Mouse (Mus musculus): ENCODE data around the gene Ddn. TPM values are rescaled to one million over a fixed set of nuclear protein-coding genes. Genes with fewer than 3 reads are reported as not detected.
A peak's percentile ranks its signal among the peaks of the same experiment; 100 is the strongest.
"Not testable (repeated sequence)": the region's sequence is repeated elsewhere in the genome, so short reads cannot be mapped to it uniquely, and the experiment has no call there.

Gene Ddn
- total RNA-seq, 4 experiments from 2014 or later = 0.12 to 0.67 (median 0.43) TPM

DNA sequence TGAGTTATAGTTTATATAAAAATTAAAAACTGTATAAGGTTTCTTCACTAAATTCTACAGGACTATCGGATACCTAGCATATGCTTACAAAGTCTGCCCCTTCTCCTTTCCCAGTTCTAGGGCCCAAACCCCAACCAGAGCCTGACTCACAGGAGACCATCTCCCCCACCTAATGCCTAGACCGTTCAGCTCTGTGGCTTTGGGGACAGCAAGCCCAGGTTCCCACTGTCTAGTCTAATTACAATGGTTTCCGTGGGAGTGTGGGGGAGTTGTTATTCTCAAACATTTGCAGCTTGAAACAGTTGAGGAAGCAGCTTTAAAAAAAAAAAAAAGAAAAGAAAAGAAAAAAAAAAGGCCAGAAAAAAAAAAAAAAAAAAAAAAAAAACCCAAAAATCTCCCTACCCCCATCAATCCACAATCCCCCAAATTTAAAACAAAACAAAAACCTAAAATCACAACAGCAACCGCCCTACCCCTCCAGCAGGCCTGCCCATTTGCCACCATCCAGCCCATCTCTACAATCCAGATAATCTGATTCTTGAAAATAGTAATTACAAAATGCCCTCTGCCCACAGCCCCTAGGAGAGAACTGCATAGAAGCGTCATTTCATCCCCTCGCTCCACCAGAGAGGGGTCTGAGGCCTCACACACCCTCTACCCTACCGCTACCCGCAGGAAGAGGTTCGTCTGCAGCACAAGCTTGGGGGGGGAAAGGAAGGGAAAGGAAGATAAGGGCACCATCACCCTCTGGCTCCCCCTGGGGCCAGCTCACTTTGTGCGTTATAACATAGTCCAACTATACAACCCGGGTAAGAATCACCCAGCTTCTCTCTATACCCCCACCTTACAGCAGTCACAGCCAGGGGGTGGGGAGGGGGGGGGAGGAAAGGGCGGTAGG, 23.1 kb upstream of the Ddn start:
- no peak for DNase-seq (ENCODE audit: low spot score in 2 of 2)

DNA sequence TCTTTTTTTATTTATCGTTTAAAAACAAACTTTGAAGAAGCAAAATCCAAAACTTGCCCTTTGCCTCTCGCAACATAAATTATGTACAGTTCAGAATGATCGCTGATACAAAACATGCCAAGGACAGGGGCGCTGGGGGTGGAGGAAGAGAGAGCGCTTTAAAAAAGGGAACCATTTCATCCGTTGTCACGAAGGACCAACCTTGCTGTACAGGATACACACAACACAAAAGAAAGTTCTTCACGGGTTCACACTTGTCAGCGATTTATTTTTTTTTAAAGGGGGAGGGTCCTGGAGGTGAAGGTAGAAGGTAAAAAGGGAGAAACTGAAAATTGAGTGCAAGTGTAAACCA, 22.4 kb upstream of the Ddn start:
- DNase-seq (ENCODE audit: low spot score in 2 of 2) = no peak

DNA sequence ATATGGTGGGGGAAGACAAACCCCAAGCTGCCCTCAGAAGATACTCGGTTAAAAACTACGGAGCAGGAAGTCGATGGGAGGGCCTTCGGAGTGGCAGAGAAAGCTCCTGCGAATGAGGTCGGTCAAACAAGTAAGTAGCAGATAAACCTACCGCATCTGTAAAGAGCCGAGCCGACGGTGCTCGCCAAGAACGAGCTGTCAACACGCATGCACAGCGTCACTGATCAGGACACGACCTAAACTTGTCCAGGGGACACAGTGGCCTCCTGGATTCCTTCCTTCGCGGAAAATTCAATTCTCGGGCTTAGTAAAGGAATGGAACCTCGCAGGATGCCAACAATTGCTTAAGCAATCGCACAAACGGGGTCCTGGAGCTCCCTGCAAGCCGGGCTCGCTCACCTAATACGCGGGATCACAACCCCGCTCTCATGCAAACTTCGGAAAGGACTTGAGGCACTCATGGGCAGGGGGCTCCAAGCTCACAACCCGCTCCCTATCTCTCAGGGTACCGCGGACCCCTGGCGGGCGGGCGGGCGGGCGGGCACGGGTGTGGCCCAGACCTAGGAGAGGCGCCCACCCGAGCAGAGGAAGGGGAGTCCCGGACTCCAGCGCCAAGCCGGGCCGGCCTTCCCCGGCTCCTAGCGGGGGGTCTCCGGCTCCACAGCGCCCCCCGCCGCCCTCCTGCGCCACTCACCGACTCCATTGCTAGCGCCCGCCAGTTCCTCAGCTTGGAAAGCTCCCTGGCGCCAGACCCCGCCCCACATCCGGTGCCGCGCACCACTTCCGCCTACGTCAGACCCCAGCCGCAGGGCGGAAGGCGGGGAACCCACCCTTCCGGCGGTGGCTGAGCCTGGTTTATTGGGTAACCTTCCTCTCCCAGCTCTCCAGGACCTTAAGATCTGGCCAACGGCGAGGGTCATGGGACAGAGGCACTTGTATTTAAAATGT, 21.7 kb upstream of the Ddn start, which contains the start of gene Prkag1:
Gene Prkag1, minus strand, starts transcription at position 786 of the 948 bp plus-strand sequence.
- DNase-seq (ENCODE audit: low spot score in 2 of 2) = peak; percentile 92 to 94

DNA sequence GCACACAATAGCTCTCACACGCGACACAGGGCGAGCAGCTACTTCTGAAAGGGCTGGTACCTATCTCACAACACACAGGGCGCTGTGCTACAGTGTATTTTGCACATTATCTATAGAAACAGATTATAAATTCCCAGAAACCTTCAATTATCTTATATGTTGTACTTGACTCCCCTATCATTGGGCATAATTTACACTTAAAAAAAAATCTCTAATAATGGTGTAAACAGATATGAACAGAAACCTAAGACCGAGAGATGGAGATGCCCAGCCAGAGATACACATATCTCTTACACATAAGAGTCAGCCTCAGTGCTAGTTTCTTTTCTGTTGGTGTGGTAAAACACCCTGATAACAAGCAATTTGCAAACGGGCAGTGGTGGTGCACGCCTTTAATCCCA, 18.3 kb upstream of the Ddn start:
- DNase-seq (ENCODE audit: low spot score in 2 of 2) = no peak

DNA sequence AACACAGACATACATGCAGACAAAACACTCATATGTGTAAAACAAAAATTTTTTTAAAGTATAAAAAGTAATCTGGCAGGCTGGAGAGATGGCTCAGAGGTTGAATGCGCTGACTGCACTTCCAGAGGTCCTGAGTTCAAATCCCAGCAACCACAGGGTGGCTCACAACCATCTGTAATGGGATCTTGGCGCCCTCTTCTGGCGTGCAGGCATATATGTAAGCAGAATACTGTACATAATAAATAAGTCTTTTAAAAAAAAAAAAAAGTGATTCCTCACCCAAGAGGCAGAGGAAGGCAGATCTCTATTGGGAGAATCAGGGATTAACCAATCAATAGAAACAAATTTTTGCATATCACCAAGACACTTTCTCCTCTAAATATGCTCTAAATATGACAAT, 14.1 kb upstream of the Ddn start:
- DNase-seq (ENCODE audit: low spot score in 2 of 2) = no peak

DNA sequence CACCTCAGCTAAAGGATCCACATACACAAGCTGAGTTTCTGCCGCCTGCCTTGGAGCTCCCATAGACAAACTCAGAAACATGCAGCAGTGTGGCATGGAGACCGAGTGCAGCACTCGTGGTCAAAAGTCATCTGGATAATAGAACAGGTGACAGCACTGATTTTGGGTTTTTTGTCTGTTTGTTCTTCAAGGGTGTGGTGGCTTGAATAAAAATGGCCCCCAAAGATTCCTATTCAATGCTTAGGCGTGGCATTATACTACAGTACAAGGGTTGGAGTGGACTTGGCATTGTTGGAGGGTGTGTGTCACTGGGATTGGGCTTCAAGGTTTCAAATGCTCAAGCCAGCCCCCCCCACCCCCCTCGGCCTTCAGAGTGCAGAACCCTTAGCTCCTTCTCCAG, 12.9 kb upstream of the Ddn start:
- no peak for DNase-seq (ENCODE audit: low spot score in 2 of 2)

DNA sequence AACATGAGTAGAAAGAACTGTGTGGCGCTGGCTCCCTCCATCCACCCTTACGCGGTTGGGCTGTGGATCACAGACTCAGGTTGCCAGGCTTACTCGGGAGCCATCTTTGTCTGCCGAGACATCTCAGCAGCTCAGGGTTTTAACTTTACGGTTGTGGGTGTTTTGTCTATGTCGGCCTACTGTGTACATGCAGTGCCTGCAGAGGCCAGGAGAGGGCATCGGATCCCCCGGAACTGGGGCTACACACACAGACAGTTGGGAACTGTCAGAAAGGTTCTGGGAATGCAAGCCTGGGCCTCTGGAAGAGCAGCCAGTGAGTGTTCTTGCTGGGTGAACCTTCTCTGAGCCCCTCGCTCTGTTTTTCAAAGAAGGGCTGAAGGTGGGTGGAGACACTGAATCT, 12.1 kb upstream of the Ddn start:
- DNase-seq (ENCODE audit: low spot score in 2 of 2) = no peak

DNA sequence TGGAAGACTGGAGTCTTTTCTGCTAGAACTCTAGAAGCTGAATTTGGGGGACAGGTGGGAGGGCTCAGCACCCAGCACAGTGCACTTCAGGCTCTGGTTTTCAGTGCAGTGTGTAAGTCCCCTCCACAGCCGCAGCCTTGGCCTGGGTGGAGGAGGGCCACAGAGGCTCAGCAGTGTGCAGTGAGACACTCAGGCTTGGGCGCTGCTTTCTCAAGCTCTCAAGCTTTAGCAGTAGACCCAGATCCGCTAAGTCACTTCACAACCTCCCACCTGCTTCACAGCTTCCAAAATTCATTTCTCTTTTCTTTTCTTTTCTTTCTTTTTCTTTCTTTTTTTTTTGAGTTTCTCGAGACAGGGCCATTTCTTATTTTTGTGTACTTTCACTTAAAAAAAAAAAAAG, 11.6 kb upstream of the Ddn start:
- no peak for DNase-seq (ENCODE audit: low spot score in 2 of 2)

DNA sequence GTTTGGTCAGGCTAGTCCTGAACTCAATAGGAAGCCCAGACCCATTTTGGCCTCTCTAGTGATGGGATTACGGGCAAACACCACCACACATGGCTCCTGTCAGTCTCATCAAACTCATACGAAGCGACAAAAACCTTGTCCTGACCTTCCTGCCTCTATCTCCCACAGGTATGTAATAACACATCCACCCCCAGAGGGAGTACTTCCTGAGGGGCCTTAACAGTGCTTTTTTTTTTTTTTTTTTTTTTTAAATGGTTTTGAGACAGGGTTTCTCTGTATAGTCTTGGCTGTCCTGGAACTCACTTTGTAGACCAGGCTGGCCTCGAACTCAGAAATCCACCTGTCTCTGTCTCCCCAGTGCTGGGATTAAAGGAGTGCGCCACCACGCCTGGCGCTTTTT, 8.9 kb upstream of the Ddn start:
- DNase-seq (ENCODE audit: low spot score in 2 of 2) = no peak

DNA sequence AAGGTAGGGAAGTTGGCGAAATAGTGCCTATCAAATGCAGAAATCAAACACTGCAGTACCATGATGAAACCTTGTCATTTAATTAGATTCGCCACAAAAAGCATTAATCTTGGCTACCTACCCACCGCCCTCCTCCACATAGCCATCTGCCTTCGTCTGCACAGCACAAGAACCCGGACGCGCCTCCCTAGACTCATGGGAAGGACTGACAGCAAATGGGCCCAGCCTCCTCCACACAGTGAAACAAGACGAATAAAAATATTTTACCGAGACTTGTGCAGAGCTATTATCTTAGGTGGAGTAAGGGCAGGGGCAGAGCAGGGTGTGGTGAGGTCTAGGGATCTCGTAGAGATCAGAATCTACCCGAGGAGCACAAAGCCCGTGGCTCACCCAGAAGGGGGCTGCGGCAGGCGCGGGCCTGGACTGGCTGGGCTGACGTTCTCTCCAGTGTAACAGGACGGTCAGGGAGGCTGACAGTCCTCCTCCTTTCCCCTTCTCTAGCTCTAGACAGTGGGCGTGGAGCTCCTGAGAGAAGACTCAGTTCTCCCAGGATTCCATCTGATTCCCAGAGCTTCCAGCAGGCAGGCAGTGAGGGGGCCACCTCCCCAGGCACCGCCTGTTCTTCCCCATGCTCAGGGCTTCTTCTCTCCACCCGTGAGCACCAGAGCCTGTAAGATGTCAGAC, 3.6 kb upstream of the Ddn start:
- DNase-seq (ENCODE audit: low spot score in 2 of 2) = no peak

DNA sequence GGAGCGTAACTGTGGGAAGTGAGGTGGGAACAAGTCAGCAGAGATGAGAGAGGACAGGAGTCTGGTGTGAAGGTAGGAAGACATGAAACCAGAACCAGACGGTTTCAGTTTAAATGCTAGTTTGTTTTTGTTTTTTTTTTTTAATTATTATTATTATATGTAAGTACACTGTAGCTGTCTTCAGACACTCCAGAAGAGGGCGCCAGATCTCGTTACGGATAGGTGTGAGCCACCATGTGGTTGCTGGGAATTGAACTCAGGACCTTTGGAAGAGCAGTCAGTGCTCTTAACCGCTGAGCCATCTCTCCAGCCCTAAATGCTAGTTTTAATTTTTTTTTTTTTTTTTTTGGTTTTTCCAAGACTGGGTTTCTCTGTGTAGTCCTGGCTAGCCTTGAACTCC, 922 bp upstream of the Ddn start:
- DNase-seq (ENCODE audit: low spot score in 2 of 2) = not testable (repeated sequence)

DNA sequence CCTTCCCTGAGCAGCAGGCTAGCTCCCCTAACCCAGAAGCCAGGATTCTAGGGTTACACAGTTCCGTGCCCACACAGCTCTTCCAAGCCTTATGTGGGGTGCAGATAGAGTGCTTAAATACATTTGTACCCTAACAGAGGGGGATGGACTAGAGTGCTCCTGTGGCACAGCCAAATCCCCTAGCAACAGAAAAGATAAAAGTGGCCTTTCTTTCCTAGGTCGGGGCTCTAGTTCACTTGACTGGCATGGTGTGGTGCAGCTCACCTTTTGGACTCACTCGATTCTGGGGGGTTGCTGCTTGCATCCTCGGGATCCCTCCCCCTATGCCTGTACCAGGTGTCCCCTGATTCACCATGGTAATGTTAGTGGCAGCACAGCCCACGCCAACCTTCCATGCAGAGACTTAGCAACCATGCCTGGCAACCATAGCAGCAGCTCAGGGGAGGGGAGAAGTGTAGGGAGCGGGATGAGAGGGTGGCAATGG, 597 bp downstream of the Ddn start:
- no peak for DNase-seq (ENCODE audit: low spot score in 2 of 2)

DNA sequence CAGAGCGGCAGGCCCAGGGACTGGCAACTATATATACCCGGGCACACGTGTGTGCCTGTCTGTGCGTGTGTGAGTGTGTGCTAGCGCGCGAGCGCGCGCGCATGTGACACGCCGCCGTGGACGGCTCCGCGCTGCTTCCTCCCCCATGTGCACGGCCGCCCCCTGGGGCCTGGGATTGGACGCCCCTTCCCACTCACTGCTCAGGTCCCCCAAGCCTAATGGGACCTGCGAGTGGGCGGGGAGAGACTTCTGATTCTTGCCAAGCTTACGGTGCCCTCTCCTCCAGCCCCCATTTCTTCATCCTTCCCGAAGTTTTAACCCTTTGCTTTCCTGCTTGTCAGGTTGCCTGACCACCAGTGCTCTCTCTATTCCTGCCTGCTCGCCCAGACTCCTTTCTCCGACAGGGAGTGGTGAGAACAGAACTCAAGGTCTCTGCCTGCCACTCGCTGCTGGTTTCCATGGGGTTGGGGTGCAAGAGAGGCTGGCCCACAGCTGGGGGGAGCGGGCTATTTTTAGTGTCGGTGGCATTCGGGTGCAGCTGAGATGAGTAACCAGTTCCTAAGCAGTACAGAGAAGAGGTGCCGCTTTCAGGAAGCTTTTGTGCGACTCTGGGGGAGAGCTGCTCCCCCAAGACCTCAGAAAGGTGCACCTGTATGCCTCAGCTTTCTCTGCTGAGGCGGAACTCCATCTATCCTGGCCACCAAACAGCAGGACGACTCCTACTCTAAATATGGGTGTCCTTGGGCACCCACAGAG, 1.2 kb downstream of the Ddn start:
- DNase-seq (ENCODE audit: low spot score in 2 of 2) = no peak

DNA sequence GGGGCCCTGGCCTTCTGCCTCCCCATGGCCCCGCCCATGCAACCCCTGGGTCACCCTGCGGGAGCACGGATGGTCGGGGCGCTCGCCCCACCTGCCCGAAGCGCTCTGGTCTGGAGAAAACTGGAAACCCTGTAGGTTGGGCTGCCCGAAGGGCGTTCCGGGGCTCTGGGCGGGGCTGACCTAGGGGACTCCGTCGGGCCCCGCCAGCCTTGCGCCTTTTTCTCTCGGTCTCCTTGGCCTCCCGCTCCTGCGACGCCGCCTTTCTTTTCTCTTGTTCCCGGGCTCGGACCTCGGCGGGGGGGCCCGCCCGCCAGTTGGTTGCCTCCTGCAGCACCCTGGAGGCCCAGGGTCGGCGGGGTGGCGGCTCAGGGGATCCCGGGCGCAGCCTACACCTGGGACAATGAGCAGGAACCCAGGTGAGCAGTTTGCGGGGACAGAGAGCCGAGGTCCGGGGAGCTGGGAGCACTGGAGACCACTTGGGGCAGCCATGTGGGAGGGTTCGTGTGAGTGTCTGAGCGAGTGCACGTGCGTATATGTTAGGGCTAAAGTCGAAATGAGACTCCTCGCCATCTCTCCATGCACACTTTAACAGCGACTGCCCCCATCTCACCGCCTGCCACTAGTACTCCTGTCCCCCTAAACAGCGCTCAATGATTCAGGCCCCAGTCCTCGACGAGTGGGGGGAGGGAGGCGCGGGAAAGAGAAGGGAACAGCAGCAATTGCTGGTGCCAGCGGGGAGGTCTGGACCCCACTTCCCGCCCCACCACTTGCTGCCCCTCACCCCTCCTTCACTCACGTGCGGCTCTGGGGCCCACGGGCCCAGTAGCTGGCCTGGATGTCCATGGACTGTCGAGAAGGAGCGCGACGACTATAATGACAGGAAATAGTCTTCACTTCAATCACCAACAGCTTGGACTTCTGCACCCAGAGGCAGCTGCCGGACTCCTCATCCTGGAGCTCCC, 2.2 kb downstream of the Ddn start:
- no peak for DNase-seq (ENCODE audit: low spot score in 2 of 2)

DNA sequence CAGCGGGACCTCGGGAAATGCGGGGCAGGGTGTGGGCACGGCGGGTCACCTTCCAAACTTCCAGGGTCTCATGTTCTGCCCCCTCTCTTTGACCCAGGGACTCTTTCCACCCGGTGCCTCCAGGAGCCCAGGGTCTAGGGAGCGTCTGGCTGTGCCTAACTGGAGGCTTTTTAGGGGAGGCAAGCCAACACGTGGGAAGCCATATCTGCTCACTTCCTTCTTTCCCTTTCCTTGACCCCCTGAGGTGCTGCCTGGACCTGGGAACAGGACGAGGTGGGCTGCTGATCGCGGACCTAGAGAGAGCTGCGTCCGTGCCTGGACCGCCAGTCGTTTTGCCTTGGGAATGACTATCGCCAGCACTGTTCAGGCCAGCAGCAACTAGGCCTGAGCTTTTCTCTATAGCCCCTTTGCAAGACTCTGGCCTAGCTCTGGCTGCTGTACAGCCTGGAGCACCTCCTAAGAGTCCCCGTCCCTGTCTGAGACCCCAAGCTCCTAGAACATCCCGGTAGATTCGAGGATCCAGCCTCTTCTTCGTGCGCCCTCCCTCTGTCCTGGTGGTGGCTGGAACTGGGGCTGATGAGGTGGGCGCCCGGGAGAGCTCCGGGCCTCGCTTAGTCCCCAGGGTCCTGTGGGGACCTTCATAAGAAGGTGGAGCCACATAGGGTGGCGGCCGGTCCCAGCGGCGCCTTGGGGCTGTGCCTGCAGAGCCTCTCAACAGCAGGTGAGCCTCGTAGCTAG, 3.0 kb downstream of the Ddn start:
- DNase-seq (ENCODE audit: low spot score in 2 of 2) = no peak

DNA sequence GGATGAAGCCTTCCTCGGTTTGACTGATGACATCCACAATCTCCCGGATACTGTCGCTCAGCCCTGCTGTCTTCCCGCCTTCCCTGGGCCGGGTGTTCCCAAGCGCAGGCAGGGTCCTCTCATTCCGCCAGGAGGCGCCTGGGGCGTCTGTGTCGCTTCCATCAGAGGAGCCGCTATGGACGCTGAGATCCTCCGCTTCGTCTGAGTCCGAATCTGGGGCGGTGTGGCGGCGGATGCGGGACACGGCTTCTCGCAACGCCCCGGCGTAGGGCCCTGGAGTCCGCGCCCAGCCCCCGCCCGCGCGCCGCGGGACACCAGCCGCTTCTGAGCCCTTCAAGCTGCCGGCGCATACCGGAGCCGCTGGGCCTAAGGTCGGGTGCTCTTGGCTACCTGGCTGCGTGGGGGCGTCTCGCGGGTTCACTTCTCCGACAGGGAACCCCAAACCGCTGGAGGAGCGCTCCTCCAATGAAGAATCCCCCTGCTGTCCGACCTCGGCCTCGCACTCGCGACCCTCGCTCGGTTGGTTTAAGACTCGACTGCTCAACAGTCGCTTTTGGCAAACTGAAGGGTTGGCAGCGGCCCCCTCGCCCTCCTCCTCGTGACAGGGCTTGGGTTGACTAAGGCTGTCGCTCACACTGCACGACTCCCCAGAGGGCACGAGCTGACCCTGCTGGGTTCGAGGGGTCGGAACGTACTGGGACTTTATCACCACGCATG, 3.8 kb downstream of the Ddn start:
- DNase-seq (ENCODE audit: low spot score in 2 of 2) = peak in 1 of 2 experiments; percentile 43

DNA sequence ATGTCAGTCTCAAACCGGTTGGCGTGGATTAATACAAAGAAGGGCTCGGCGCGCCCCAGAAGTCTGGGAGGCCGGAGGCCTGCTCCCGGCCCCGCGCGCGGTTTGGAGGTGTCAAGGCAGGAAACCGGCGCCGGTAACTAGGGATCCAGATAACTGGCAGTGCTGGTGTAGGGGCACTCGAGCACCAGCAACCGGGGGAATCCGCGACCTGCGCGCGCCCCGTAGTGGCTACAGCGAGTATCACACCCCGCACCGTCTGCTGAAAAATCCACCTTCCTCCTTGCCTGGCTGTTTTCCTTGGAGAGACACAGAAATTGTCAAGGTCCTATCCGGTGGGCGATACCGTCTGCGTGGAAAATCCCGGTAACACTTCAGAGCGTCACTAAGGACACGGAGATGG, 5.2 kb downstream of the Ddn start:
- DNase-seq (ENCODE audit: low spot score in 2 of 2) = peak; percentile 66 to 69

DNA sequence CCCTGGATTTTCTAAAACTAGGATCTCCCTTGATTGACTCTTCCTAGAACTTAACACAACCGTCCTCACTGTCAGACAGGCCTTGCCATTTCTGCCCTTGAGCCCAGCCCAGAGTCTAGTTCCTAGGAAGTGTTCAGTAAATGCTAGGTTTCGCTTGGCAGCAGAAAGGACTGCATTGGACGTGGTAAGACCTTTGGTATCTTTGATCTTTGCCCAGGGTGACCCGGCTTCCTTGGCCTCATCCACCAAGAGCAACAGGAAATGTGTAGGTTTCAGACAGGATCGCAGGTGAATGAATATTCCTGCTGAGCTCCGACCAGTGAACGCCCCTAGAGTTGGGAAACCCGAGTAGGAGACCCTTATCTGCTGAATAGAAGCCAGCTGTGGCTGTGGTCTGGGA, 6.4 kb downstream of the Ddn start:
- DNase-seq (ENCODE audit: low spot score in 2 of 2) = no peak
